Mouse (Mus musculus): ENCODE measurements around the gene Stk11.
"Not testable (repeated sequence)": the region's sequence is repeated elsewhere in the genome, so short reads cannot be mapped to it uniquely, and the experiment has no call there.

The Stk11 gene

DNA sequence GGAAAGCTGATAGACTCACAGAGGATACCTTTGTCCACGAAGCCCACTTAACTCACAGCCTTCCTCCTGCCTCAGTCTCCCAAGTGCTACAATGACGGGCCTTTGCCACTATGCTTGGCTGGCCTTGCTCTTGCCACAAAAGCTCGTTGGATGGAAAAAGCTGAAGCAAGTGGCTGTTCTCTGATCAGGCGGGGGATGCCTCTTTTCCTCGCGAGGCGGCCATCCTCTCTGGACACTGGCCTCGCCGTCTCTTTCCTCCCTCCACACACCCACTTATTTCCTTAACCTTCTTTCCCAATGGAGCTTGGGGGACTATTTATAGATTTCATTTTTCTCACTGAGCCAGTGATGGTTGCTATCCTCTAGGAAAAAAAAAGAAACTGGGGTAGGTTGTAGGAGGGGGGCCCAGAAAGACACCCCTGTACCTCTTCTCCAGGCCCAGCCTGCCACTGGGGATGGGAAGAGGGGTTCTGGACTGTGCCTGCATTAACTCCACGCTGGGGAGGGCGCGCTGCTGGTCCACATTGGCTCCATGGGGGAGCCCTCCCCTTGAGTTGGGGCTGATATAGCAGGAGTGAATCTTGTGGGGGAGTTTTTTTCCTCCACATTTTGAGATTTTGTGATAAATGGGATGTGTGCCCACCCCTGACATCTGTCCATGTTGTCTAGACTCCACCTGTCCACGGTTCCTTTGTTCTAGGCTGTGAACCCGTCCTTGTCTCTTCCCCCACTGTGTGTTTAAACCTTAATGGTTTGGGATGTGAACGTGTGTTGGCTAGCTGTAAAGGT is 41.7 kb downstream of the Stk11 start:
- DNase-seq (ENCODE audit: low read depth), result no peak

DNA sequence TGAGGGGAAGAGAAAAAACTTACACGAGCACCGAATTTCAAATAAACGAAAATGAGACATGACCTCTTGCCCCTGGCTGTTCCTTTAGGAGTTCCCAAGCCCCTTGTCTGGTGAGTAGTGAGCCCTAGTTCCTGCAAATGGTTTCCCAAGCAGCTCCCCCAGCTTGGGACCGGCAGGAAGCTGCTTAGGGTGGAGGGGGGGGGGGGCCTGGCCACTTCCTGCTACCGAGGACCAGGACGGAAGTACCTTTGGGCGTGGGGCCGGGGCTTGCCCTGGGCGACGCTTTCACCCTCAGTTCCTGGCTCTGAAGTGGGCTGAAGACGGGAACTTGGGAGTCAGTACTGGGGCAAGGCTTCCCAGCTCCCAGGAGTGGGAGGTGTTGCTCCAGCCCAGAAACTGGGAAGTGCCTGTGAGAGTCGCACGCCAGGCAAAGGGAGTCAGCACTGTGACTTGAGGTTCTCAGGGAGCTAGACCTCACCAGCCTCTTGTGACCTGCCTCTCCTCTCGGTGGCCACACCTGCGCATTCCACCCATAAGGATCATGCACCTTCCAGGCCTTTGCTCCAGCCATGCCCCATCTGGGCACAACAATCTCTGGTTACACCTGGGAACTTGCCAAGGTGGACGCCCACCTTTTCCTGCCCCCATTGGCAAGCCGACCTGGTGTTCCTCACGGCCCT is 42.8 kb downstream of the Stk11 start:
- DNase-seq (ENCODE audit: low read depth), result no peak

DNA sequence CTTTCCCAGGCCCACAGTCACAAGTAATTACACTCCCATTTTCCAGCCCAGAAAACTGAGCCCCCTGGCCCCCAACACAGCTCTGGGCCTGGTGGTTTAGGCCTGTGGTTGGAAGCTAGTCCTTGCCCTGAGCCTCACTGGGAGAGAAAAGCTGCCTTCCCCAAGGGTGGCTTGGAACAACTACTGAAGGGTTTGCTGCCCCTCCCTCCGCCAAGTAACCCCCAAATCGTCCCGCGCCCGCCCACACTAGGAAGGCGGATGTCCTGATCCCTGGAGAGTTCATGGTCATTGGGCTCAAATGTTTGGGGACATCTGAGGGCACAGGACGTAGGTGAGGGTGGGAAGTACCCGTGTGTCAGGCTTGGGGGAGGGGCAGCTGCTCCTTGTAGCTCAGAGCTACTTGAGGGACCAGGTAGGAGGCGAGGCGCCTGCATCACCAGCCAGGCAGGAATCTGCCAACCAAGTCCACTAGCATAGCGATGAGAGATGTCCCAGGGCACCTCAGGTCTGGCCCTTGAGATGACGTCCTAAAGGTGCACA is 43.5 kb downstream of the Stk11 start:
- DNase-seq (ENCODE audit: low read depth), result no peak

DNA sequence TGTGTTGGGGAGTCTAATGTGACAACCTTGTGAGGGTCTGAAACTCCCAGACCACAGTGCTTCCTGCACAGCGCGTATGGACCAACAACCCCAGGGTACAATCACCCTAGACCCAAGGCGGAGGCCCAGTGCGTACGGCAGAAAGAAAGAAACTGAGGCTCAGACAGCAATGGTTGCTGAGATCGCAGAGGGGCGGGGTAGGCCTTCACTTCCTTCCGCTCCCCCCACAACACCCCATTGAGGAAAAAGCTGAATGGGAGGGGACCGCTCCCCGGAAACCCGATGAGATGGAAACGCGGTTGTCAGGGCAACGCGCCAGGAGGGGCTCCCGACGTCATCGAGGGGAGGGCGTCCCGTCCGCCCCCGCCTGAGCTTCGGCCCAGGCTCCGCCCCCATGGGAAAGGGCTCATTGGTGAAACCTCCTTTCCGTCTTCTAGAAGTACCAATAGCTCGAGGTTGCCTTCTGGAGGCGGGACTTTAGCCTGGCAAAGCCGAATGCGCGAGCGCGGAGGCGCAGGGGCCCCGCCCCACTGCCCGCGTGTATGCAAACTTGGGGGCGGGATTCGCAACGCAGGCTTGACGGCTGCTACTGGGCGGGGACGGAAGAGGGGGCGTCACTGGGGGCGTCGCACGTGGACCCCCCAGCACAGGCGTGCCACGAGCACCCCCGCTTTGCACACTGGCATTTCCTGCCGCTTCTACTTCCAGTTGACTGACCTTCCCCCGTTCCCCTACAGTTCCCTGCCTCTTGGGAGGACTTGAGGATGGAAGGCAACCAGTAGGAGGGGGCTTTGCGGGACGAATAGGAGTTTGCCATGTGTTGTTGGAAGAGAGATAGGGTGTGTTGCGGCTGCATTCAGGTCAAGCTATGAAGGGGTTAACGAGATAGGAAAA is 44.2 kb downstream of the Stk11 start:
- peak; percentile 97 for DNase-seq (ENCODE audit: low read depth)

DNA sequence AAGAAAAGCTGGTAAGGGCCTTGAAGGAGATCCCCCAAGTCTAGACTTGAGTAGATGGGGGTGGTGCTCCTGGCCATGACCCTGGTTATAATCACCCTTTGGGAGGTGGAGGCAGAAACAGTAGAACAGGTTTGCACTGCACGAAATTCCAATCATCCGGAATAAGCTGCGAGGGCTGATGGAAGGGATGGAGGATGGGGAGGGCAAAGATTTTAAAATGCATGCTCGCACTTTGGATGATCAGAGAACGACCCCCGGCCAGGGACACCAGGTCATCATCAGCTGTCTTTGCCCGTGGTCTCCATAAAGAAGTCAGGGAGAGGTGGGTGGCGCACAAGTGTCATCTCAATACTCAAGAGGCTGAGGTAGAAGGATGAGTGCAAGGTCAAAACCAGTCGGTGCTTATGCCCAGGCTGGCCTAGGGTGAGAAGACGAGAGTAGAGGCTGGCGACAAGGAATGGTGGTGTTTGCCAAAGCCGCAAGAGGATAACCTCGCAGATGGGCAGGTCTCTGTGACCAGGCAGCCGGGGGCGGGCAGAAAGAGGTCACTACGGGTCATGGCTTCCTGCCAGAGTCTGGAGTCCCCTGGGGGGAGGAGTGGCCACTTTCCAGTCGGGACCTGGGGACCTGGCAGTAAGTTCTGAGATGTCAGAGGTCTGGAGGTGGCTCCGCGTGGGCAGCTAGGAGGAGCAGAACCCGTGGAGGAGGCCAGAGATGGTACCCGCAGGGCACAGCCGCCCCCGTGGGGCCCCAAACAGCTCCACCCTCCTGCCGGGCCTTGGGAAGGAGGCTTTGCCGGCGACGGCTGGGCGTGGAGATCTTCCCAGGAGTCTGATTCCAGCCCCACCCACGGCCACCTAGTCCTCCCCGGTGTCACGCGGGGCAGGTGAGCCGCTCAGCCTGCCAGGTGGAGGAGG is 45.1 kb downstream of the Stk11 start:
- no peak for DNase-seq (ENCODE audit: low read depth)

DNA sequence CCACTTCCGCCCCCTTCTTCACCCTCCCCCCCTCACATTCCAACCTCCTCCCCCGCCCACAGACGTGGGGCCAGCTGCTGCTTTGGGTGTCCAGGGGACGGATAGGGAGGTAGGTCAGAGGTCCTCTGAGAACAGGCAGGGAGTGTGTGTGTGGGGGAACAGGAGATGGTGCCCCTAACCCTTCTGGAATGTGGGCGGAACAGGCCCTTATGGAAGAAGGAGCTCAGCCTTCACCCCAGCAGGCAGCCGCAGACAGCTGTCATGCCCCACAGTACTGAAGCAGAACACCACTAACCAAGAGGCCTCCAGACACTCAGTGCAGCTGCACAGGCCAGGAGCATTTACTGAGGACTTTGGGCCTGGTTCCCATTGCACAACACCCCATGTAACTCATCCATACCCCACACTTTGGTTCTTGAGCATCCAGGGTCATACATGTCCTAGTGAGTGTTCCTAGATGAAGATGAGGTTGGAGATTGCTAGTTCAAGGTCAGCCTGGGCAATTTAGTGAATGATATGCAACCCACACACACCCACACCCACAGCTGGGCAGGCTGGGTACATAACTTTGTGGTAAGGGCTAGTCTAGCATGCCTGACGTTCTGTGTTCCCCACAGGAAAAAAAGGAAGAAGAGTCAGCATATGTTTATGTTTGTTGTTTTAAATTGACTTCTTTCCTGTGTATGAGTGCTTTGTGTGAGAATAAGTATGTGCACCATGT is 46.1 kb downstream of the Stk11 start:
- no peak for DNase-seq (ENCODE audit: low read depth)

DNA sequence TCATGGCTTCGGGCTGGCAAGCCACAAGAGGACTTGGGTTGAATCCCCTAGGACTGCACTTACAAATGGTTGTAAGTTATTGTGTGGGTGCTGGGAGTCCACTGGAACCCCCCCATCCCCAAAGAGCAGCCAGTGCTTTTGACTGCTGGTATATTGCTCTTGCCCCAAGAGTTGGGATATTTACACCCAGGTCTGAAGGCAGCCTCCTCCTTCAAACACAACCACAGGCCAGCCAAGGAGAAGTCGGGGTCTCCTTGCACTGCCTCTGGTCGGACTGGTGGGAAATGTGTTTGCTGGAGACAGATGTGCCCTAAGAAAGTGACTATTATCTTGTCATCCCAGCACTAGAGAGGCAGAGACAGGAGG is 46.6 kb downstream of the Stk11 start:
- DNase-seq (ENCODE audit: low read depth), result no peak

DNA sequence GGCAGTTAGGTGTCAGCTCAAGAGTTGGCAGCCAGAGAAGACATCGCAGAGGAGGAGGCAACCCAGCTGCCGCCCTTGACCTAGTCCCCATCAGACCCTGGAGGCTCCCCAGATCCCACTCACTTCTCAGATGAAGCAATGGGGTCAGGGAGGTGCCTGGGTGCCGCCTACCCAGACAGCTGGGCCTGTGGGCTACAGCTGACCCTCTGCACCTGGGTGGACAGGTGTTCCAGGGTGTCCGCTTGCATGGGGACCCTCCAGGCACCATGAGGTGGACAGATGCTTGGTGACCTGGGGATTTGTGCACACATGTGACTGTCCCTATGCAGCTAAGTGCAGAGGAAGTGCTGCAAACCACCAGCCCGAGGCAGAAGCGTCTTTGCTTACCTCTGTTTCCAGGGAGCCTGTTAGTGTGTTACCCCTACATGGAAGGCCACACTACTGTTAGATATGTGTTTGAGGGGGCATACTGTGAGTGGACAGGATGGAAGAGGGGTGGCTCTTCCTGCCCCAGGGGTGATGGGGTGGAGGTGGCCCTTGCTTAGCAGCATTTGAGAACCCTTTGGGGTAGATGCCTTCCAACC is 47.2 kb downstream of the Stk11 start:
- no peak for DNase-seq (ENCODE audit: low read depth)

DNA sequence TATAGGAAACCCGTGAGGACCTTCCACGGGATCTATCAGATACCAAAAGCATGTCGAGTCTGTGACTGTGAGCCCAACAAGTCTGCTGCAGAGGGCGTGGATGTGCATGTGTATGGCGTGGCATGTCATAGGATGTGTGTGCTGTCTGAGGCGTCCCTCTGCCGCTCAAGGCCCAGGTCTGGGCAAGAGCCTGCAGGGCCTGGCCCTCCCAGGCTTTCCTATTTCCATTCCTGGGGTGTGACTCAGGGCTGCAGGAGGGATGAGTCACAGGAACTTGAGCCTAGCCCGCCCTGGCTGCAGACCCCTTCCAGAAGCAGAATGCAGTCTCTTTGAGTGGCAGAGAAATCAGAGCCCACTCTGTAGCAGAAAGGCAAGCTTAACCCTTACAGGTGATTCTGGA is 48.1 kb downstream of the Stk11 start:
- DNase-seq (ENCODE audit: low read depth), result no peak

DNA sequence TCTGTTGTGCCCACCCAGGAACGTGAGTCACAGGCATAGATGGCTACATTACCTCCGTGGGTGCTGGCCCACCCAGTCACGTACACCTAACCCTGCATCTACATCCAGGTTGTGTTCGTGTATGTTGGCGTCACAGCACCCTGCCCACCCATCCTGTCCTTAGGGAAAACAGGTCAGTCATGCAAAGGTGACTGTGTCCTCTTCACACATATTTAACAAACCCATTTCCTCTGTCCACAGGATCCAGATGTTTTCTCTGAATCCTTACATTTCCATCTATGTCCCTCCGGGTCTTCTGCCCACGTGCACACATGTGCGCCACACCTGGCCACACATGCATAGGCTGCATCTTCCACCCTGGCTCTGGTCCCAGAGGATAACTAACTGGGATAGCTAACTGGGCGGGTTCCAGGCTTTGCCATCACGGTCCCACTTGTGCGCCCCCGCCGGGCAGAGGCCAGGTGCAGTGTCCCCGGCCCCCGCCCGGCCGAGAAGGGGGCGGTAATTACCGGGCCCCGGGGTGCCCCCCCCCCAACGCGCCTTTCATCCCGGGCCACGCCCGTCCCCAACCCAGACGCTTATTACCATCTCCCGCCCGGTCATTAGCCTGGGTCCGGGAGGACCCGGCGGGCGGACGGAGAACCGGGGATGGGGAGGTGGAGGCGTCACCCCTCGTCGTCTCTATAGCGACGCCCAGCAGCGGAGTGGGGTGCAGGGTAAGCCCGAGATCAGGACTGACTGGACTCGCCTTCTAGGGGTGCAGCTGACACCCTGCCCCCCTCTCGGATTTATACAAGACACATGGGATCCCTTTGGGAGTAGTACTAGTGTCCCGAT is 48.8 kb downstream of the Stk11 start:
- DNase-seq (ENCODE audit: low read depth), result no peak

DNA sequence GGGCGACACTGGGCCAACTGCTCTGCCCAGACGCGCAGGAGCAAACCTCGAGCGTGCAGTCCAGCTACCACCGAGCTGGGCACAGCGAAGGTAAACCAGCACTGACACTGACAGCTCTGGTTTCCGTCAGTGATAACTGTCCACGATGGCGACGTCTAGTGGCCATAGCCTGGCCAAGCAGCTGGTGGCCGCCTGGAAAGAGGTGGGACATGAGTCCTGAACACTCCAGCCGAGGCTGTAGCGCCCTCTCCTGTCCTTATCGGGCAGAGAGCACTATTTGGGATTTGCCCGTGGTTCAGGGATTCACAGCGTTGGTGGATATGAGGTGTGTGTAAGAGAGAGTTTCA is 49.4 kb downstream of the Stk11 start:
- peak; percentile 95 for DNase-seq (ENCODE audit: low read depth)

DNA sequence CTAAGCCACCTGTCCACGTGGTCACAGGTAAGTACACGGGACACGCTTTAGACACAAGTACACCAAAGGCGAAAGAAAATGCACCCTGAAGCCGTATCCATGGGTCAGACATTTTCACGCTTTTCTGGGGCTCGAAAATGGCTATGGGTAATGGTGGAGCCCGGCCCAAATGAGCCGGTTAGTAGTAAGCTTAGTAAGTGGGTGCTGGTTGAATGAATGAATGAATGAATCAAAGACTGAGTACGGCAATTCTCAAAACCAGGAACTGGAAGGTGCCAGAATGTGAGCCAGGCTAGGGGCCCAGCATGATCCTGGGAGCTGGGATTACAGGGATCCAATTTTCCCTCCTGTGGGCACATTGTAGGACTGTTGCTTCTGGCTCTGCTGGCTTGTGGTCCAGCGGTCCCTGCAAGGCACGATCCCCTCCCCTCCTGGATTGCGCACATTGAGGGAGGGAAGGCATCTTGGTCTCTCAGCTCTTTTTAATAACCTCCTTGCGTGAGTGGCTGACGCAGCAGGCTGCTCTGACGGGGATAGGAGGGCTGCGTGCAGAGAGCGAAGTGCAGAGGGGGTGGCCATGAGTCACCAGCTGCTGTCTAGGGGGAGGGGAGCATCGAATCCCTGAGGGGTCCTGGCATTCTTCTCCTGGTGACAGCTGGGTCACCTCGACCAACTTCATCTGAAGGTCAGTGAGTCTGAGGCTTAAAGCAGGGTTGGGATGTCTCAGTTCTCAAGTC is 50.0 kb downstream of the Stk11 start, which contains the start of gene Cirbp:
TSS of gene Cirbp (plus strand) at position 594 of the 737 bp plus-strand sequence.
- DNase-seq (ENCODE audit: low read depth), result no peak

DNA sequence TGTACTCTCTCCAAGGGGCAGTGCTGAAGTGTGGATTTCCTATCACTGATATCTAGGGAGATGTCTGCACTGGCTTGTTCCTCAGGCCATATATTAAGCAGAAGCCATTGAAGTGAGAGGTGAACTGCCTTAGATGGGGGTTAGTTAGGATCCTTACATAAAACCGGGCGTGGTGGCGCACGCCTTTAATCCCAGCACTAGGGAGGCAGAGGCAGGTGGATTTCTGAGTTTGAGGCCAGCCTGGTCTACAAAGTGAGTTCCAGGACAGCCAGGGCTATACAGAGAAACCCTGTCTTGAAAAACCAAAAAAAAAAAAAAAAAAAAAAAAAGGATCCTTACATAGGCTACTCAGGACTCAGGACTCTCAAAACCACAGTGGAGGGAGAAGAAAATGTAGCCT is 50.5 kb downstream of the Stk11 start:
- DNase-seq (ENCODE audit: low read depth), result not testable (repeated sequence)

DNA sequence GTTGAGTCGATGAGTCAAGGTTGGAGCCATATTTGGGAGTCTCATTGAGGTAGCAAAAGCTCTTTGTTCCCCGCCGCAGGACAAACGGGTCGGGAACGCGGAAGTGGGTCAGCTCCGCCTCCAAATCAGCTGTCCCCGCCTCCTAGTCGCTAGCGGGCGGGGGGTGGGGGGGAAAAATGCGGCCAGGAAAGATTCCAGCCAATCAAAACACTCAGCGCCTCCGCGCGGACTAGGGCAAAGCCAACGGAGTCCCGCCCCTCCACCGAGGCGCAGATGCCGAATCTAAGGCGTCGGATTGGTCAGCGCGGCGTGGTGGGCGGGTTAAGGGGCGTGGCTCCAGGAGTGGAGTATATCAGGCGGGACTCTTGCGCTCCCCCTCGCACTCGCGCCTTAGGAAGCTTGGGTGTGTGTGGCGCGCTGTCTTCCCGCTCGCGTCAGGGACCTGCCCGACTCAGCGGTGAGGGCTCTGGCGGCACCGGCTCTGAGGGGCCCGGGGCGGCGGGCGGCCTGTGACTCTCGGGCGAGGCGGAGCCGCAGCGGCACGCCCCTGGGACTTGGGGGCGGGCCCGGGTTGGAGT is 51.9 kb downstream of the Stk11 start:
- DNase-seq (ENCODE audit: low read depth), result peak; percentile 97

DNA sequence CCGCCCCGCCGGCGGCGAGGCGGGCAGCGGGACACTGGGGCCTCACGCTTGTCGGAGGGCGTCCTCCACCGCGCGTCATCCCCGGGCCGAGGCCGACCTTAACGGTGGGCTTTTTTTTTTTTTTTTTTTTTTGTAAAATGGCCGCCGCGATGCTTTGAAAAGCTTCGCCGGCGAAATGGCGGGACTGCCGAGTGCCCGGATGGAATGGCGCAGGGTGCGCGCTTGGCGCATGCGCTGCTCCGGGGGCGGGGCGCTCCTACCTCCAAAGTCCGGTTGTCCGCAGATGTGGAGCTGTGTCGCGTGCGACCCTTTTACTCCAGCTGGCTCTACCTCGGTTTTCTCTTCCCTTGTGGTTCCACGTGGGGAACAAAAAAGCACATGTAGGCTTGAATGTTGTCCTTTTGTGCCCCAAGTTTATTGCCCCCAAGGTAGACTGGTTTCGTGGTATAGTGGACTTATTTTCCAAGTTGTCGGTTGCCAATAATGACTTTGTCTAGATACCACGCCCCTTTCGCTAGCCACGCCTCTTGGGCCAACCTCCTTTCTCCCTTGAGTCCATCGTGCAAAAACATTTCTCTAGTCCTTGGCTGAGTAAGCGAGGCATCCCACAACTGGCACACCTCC is 52.5 kb downstream of the Stk11 start:
- peak; percentile 87 for DNase-seq (ENCODE audit: low read depth)

DNA sequence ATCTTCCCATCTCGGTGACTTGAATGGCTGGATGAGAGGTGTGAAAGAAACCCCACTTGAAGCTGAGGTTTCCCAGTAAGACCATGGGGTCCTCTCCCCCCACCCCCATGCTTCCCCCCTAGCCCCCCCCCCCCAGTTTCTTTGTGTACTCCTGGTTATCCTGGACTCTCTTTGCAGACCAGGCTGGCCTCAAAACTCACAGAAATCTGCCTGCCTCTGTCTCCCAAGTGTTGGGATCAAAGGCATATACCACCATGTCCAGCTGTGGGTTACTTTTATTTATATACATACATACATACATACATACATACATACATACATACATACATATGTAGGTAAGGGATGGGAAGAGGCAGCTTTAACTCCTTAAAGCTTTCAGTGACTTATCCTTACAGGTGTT is 53.5 kb downstream of the Stk11 start:
- DNase-seq (ENCODE audit: low read depth), result no peak

DNA sequence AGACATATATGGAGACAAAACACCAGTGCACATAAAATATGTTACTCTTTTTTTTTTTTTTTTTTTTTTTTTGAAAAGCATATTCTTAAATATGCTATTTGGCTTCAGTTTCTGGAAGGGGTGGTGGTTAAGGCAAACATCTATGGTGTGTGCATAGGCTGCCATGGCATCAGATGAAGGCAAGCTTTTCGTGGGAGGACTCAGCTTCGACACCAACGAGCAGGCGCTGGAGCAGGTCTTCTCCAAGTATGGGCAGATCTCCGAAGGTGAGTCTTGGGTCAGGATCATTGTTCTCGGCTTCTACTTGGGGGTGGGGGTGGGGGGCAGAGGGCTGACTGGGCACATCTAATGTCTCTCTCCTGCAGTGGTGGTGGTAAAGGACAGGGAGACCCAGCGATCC is 54.0 kb downstream of the Stk11 start:
- DNase-seq (ENCODE audit: low read depth), result no peak

DNA sequence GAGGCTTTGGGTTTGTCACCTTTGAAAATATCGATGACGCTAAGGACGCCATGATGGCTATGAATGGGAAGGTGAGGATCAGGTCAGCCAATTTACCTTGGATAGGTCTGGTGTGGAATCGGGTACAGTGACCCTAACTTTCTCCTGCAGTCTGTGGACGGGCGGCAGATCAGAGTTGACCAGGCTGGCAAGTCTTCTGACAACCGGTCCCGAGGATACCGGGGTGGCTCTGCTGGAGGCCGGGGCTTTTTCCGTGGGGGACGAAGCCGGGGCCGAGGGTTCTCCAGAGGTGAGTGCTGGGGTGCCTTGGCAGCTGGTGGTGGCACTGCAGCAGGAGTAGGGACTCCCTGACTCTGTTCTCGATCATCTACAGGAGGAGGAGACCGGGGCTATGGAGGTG is 54.4 kb downstream of the Stk11 start:
- DNase-seq (ENCODE audit: low read depth), result no peak
